Mouse (Mus musculus) kidney, adult 2 months (tissue): ENCODE results near the gene Tead2.

Experiments used
- CTCF ChIP-seq: fragments of 200-500 bp; conservative IDR thresholded peaks from 2 replicates; pipeline ENCODE4 v1.5.1; 2011; ENCODE audit warnings: low read depth, mild to moderate bottlenecking, control low read depth, low read length, moderate library complexity, mixed read lengths; ENCODE audit not compliant: insufficient read depth, insufficient read length
- POLR2A ChIP-seq: fragments of 200-500 bp; IDR thresholded peaks from one replicate; pipeline ENCODE4 v1.6.1; 2011; ENCODE audit warnings: low read depth, low read length, control low read depth

- TF ChIP-seq CTCF (no peak), POLR2A (no peak)
Measured at GRCm38 (mm10) chr7:45211070-45211469, 4.5 kb upstream of the Tead2 start.
